Mouse (Mus musculus) layer of hippocampus, adult 2 months (tissue): ENCODE data around the gene Lcn6. TPM values are rescaled to one million over a fixed set of nuclear protein-coding genes. Genes with fewer than 3 reads are reported as not detected.
"Not testable (repeated sequence)": the region's sequence is repeated elsewhere in the genome, so short reads cannot be mapped to it uniquely, and the experiment has no call there.

Experiments
- DNase-seq, 2 experiments: peaks; one replicate each; pipeline ENCODE4 v3.0.0; 2022; ENCODE audit warnings: low spot score in 2 of 2
- H3K27ac ChIP-seq: fragments of 200-600 bp; 2 replicates; pipeline ENCODE4 v1.8.1; 2022
- H3K4me3 ChIP-seq: fragments of 200-600 bp; 2 replicates; pipeline ENCODE4 v1.8.1; 2022; ENCODE audit warnings: mild to moderate bottlenecking
- CTCF ChIP-seq: fragments of 200-600 bp; conservative IDR thresholded peaks from 2 replicates; pipeline ENCODE4 v1.8.1; 2022; ENCODE audit warnings: antibody characterized with exemption, mild to moderate bottlenecking, moderate library complexity
- total RNA-seq, 2 experiments: library from RNA; stranded (reverse); gene quantifications; 2 replicates each; pipeline ENCODE4 v1.2.3; 2021

The Lcn6 gene
- total RNA-seq, 2 experiments from 2014 or later, result not detected

GRCm38 (mm10) chr2:25664125-25664524 is 12.5 kb upstream of the Lcn6 start:
- no peak overlapping the region for H3K27ac ChIP-seq
- TF ChIP-seq CTCF, result no peak
- H3K4me3 ChIP-seq, result no peak overlapping the region
- DNase-seq, result no peak

DNA sequence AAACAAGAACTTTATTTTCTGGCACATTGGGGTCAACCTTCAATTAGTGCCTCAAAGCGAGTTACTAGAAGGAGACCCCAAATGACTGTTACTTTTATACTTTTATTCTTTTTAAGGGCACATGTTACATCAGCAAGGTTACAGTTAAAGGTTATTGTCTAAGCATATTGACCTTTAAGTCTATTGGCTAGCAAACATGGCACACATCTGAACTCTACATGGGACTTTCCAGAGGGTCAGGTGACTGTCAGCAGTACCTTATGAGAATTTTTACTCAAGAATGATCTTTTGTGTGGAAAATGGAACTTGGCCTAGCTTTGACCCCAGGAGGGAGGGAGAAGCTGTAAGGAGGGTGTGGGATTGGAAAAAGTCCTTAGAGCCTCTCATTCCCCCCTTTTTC is 10.1 kb upstream of the Lcn6 start:
- Histone ChIP-seq H3K27ac (no peak overlapping the region), H3K4me3 (no peak overlapping the region)
- no peak for DNase-seq
- no peak for TF ChIP-seq CTCF

DNA sequence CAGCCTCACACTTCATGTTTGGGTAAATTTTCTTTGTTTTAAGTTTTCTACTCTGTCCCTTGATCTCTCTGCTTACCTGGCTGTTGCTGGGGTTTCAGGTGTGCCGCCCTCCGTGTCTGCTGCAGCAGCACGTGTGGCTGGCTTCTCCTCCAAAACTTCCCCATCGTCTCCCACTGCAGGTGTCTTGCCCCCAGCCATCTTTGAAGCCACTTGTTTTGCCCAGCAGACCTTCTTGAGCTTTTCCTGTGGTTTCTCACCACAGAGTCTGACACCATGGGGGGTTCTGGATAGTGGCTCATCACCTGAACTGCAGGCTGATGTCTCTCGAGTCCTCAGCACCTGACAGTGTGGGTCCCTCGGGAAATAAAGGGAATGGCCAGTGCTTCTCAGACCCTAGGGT is 3.0 kb downstream of the Lcn6 start:
- no peak for DNase-seq
- H3K4me3 ChIP-seq, result no peak overlapping the region
- no peak for TF ChIP-seq CTCF
- no peak overlapping the region for H3K27ac ChIP-seq

GRCm38 (mm10) chr2:25682426-25682825 is 5.8 kb downstream of the Lcn6 start, which contains the start of gene Lcn10:
TSS of gene Lcn10 (plus strand) at chr2:25682726.
- no peak for TF ChIP-seq CTCF

DNA sequence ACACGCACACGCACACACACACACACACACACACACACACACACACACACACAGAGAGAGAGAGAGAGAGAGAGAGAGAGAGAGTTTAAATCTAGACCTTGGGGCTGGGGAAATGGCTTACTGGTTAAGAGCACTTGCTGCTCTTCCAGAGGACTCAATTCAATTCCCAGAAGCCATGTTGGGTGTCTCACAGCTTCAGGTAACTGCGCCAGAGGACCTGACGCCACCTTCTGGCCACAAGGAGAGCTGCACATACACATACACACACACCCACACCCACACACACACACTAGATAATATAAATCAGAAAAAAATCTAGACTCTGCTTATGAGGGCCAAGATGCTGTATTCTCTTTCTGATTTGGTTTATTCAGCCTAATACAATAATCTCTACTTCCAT is 10.4 kb downstream of the Lcn6 start:
- no peak for DNase-seq
- Histone ChIP-seq H3K4me3 (no peak overlapping the region), H3K27ac (no peak overlapping the region)
- TF ChIP-seq CTCF, result no peak

More at GRCm38 (mm10) chr2:25682426-25682825, 5.8 kb downstream of the Lcn6 start, which contains the start of gene Lcn10:
- H3K27ac ChIP-seq, result no peak within 1 kb of the TSS
- DNase-seq, result no peak
- no peak within 1 kb of the TSS for H3K4me3 ChIP-seq

GRCm38 (mm10) chr2:25694605-25695004 is 18.0 kb downstream of the Lcn6 start:
- Histone ChIP-seq H3K27ac (no peak overlapping the region), H3K4me3 (no peak overlapping the region)
- peak in 1 of 2 experiments; percentile 73 for DNase-seq
- TF ChIP-seq CTCF, result peak; percentile 91

- DNase-seq, result no peak
- H3K27ac ChIP-seq, result no peak overlapping the region
- H3K4me3 ChIP-seq, result no peak overlapping the region
- TF ChIP-seq CTCF, result no peak
These were observed 20.4 kb downstream of the Lcn6 start for GRCm38 (mm10) chr2:25696951-25697350.

DNA sequence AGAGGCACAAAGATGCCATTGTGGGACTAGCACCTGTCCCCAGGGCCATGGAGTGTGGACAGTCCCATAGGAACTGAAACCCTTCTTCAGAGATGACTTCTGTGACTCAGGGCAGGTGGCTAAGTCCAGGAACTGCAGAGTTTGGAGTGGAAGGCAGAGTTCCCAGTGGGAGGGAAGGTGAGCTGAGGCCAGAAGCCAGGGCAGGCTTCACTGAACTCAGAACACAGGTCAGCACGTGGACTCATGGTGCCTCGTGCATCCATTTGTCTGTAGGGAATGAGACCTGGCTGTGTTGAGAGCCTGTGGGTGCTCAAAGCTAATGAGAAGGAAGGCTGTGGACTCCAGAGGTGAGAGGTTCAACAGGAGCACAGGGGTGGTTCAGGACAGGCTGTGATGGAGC is 22.1 kb downstream of the Lcn6 start:
- Histone ChIP-seq H3K27ac (no peak overlapping the region), H3K4me3 (no peak overlapping the region)
- no peak for DNase-seq
- TF ChIP-seq CTCF, result no peak

- not testable (repeated sequence) for H3K27ac ChIP-seq, DNase-seq, H3K4me3 ChIP-seq
These were observed 23.2 kb downstream of the Lcn6 start, which contains the start of gene Obp2a for GRCm38 (mm10) chr2:25699743-25700142. TSS of gene Obp2a (plus strand) at chr2:25700043.

GRCm38 (mm10) chr2:25701001-25701400 is 24.4 kb downstream of the Lcn6 start:
- no peak for DNase-seq
- Histone ChIP-seq H3K4me3 (no peak overlapping the region), H3K27ac (no peak overlapping the region)
- no peak for TF ChIP-seq CTCF

DNA sequence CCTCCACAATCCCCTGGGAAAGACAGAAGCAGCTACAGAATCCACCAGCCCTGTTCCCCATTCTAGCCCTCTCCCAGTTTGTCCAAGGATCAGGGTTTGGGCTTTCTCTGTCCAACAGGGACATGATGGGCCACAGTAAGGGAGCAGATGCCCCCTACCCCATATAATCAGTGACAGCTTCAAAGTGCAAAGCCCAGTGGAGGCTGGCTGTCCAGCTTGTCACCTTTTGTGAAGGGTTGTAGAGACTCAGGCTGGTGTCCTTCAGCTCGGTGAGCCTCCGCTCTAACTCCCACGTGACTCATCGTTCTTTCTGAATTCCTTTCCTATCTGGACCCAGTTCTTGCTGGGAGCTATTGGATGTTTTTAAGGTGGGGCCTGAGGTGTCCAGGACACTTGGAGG is 27.1 kb downstream of the Lcn6 start:
- no peak for TF ChIP-seq CTCF
- DNase-seq, result no peak
- Histone ChIP-seq H3K4me3 (no peak overlapping the region), H3K27ac (no peak overlapping the region)

DNA sequence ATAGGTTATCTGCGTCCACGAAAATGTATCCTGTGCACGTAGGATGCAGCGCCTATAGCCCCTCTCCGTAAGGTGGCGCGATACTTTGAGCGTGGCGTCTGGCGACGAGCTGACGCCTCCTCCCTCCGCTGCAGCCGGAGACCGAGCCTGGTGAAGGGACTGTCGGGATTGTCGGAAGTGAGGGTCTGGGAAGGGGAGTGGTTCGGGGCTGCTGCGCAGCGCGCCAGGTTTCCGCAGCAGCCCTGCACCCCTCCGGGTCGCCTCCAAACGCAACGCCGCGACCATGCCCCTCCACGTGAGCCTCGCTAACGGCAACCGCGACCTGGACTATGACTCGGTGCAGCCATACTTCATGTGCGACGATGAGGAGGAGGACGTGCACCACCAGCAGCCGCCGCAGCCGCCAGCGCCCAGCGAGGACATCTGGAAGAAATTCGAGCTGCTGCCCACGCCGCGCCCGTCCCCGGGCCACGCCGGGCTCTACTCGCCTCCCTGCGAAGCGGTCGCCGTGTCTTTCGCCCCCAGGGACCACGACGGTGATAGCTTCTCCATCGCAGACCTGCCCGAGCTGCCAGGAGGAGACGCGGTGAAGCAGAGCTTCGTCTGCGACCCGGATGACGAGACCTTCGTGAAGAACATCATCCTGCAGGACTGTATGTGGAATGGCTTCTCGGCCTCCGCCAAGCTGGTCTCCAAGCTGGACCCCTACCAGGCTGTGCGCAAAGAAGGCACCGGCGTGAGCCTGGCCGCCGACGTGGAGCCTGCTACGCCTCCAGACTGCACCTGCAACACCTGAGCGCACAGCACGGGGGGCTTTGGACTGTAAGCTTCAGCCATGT is 30.3 kb downstream of the Lcn6 start, which contains the start of gene Bmyc:
Gene Bmyc (plus strand): TSS at position 97 of the 839 bp plus-strand sequence.
- TF ChIP-seq CTCF, result peak; percentile 77
- peak within 1 kb of the TSS; percentile 98 for H3K27ac ChIP-seq
- peak; percentile 89 to 94 for DNase-seq
- peak within 1 kb of the TSS; percentile 97 for H3K4me3 ChIP-seq

DNA sequence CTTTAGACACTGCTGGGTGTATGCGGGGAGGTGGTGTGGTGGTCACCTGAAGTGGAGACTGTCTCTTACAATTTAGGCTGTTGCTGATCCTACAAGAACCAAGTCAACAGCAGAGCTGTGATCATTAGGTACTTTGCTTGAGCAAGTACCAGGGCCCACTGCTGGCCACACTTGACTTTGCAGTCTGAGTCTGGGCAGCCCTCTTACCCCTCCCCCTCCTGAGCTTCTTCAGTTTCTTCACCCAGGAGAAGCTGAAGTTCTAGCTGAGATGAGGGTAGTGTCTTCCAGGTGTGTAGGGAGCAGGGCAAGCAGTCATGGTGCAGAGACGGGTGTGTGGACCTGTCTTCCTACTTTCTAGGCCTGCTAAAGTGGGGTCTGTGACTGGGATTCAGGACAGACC is 31.5 kb downstream of the Lcn6 start:
- peak; percentile 72 for TF ChIP-seq CTCF
- H3K27ac ChIP-seq, result peak overlapping the region; percentile 98
- DNase-seq, result peak; percentile 35 to 37

GRCm38 (mm10) chr2:25709056-25709455 is 32.5 kb downstream of the Lcn6 start:
- not testable (repeated sequence) for H3K4me3 ChIP-seq, DNase-seq
- peak overlapping the region; percentile 98 for H3K27ac ChIP-seq

More for the DNA sequence above, 31.5 kb downstream of the Lcn6 start:
- peak overlapping the region; percentile 97 for H3K4me3 ChIP-seq

- not testable (repeated sequence) for H3K4me3 ChIP-seq, DNase-seq
- peak overlapping the region; percentile 98; the same call in 1 of the 2 replicates for H3K27ac ChIP-seq
These were observed 33.2 kb downstream of the Lcn6 start for GRCm38 (mm10) chr2:25709791-25710190.

DNA sequence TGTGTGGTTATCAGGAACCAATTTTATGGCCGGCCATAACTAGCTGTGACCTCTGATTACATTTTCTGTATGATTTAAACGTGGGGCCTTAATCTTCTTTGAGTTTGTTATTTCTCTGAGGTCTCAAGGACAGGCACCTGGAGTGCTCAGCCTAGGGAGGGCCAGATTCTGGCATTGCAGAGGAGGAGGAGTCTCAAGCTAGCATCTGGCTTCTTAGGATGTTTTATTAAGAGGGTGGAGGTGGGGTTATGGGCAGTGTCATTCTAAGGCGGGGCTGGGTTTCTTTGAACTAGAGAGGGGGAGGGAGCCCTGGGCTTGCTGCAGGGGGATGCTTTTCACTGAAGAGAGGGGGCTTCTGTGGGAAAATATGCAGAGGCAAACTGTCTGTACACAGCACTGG is 35.1 kb downstream of the Lcn6 start:
- DNase-seq, H3K4me3 ChIP-seq, H3K27ac ChIP-seq: not testable (repeated sequence)
